Mouse (Mus musculus): ENCODE measurements at regions not wholly inside any gene's neighbourhood (a gene's known extent, or its start where the extent isn't known, plus 50 kb on each side); places are given as distances from the start of the nearest gene placed in this dataset.
A peak's percentile ranks its signal among the peaks of the same experiment; 100 is the strongest.

- peak; percentile 38 for DNase-seq (ENCODE audit: low spot score)
These were observed 348.9 kb downstream of the Cd83 start for GRCm38 (mm10) chr13:44133436-44133835.

GRCm38 (mm10) chr13:44141181-44141580 lies 356.6 kb downstream of the Cd83 start:
- DNase-seq (ENCODE audit: low spot score): no peak

GRCm38 (mm10) chr13:44145441-44145840 lies 360.9 kb downstream of the Cd83 start:
- no peak for DNase-seq (ENCODE audit: low spot score)

- DNase-seq (ENCODE audit: low spot score): no peak
These were observed 363.3 kb downstream of the Cd83 start for GRCm38 (mm10) chr13:44147841-44148240.

- no peak for DNase-seq (ENCODE audit: low spot score)
These were observed 364.9 kb downstream of the Cd83 start for GRCm38 (mm10) chr13:44149499-44149898.

- DNase-seq (ENCODE audit: low spot score): no peak
These were observed 367.0 kb downstream of the Cd83 start for GRCm38 (mm10) chr13:44151526-44151925.

GRCm38 (mm10) chr13:44152806-44153613 lies 368.4 kb downstream of the Cd83 start:
- DNase-seq (ENCODE audit: low spot score): no peak

- no peak for DNase-seq (ENCODE audit: low spot score)
These were observed 369.2 kb downstream of the Cd83 start for GRCm38 (mm10) chr13:44153784-44154183.

- no peak for DNase-seq (ENCODE audit: low spot score)
These were observed 371.4 kb downstream of the Cd83 start for GRCm38 (mm10) chr13:44155956-44156355.

- DNase-seq (ENCODE audit: low spot score): no peak
These were observed 372.0 kb downstream of the Cd83 start for GRCm38 (mm10) chr13:44156546-44156945.

GRCm38 (mm10) chr13:44157236-44157635 lies 372.7 kb downstream of the Cd83 start:
- DNase-seq (ENCODE audit: low spot score): no peak

- no peak for DNase-seq (ENCODE audit: low spot score)
These were observed 373.8 kb downstream of the Cd83 start for GRCm38 (mm10) chr13:44158364-44158763.

GRCm38 (mm10) chr13:44159346-44159745 lies 374.8 kb downstream of the Cd83 start:
- DNase-seq (ENCODE audit: low spot score): no peak

- DNase-seq (ENCODE audit: low spot score): no peak
These were observed 380.2 kb downstream of the Cd83 start for GRCm38 (mm10) chr13:44164746-44165145.

GRCm38 (mm10) chr13:44167186-44167585 lies 382.6 kb downstream of the Cd83 start:
- peak; percentile 41 for DNase-seq (ENCODE audit: low spot score)

GRCm38 (mm10) chr13:44168186-44168585 lies 383.6 kb downstream of the Cd83 start:
- peak; percentile 60 for DNase-seq (ENCODE audit: low spot score)

GRCm38 (mm10) chr13:44171639-44172038 lies 387.1 kb downstream of the Cd83 start:
- no peak for DNase-seq (ENCODE audit: low spot score)

- no peak for DNase-seq (ENCODE audit: low spot score)
These were observed 388.1 kb downstream of the Cd83 start for GRCm38 (mm10) chr13:44172701-44173100.

GRCm38 (mm10) chr13:44174236-44174635 lies 389.7 kb downstream of the Cd83 start:
- DNase-seq (ENCODE audit: low spot score): no peak

- no peak for DNase-seq (ENCODE audit: low spot score)
These were observed 390.9 kb downstream of the Cd83 start for GRCm38 (mm10) chr13:44175300-44176036.

- DNase-seq (ENCODE audit: low spot score): no peak
These were observed 391.5 kb downstream of the Cd83 start for GRCm38 (mm10) chr13:44176121-44176520.

- no peak for DNase-seq (ENCODE audit: low spot score)
These were observed 393.4 kb downstream of the Cd83 start for GRCm38 (mm10) chr13:44178006-44178405.

- DNase-seq (ENCODE audit: low spot score): no peak
These were observed 395.8 kb downstream of the Cd83 start for GRCm38 (mm10) chr13:44180384-44180783.

All from embryo, embryonic 10.5 days (tissue).